Mouse (Mus musculus): ENCODE measurements around the gene Slc35b2. TPM values are rescaled to one million over a fixed set of nuclear protein-coding genes. Genes with fewer than 3 reads are reported as not detected.

Gene Slc35b2
- polyA plus RNA-seq, 1 experiment from 2014 or later: 47.9 TPM

DNA sequence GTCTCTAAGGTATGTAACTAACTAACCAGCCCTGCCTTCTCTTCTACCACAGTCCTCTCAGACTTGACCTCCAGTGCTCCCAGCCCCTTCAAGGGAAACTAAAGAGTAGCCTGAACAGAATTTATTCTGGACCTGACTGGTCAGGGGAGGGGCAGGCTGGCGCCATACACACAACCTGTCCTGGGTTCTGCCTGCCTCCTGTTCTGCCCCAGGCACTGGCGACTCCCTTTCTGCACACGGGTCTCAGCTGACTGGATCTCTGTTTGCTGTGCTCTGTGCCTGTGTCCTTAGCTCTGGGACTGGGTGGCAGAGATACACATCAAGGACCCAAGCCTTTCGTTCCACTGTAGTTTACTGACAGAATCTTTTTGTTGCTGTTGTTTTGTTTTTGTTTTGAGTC is 15.9 kb downstream of the Slc35b2 start:
- no peaks in the 10 kb centered on the region for H3K27me3 ChIP-seq (ENCODE audit: insufficient read depth, low read length)
- WGBS (ENCODE audit: insufficient replicate concordance): 72% methylated on average over 4 of the region's 4 CpGs
- no peak for TF ChIP-seq EP300 (IDR thresholded peaks at IDR 0.05; ENCODE audit: low read depth)
- no peak for TF ChIP-seq CTCF (IDR thresholded peaks at IDR 0.05; ENCODE audit: low read depth)
- no peak overlapping the region for H3K4me2 ChIP-seq (ENCODE audit: low read depth, low read length)
- no peak overlapping the region for H3K4me3 ChIP-seq (ENCODE audit: low read depth, low read length)
- H3K9me3 ChIP-seq (ENCODE audit: low read length): no peaks in the 10 kb centered on the region
- ATAC-seq (no peak), DNase-seq (no peak)
- no peak overlapping the region for H3K9ac ChIP-seq (replicated peaks)
- no peaks in the 10 kb centered on the region; the same call in 1 of the 2 replicates for H3K36me3 ChIP-seq (replicated peaks; ENCODE audit: insufficient read depth, low read length)
- H3K27ac ChIP-seq (ENCODE audit: low read depth): no peak overlapping the region
- H3K4me1 ChIP-seq (ENCODE audit: insufficient read depth): peaks cover 38% of the 10 kb centered on the region

DNA sequence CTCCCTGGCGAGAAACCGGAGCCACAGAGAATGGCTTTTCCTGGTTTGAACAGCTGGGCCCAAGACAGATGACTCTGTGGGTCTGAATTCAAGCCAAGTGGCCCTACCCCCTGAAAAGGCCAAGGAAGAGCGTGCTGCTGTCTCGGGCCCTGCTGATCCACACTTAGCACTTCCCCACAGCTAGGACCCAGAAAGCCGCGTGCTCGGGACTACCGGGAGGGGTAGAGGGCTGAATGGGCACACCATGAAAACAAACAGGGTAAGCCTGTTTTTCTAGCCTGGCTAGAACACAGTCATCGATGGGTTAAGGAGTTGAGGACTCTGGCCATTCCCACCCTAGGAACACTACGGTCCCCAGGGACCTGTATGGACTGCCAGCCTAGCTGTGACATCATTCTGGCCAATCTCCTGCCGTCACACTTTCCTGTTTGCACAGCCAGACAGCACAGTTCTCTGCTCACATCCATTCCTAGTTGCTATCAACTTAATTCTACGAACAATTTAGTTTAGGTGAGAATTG is 17.3 kb downstream of the Slc35b2 start:
- Histone ChIP-seq H3K9me3 (ENCODE audit: low read length) (no peaks in the 10 kb centered on the region), H3K4me1 (ENCODE audit: insufficient read depth) (peaks cover 44% of the 10 kb centered on the region), H3K4me2 (ENCODE audit: low read depth, low read length) (no peak overlapping the region), H3K27ac (ENCODE audit: low read depth) (peak overlapping the region; percentile 64), H3K27me3 (ENCODE audit: insufficient read depth, low read length) (no peaks in the 10 kb centered on the region), H3K36me3 (replicated peaks; ENCODE audit: insufficient read depth, low read length) (peaks cover 7% of the 10 kb centered on the region), H3K4me3 (ENCODE audit: low read depth, low read length) (no peak overlapping the region), H3K9ac (replicated peaks) (no peak overlapping the region)
- WGBS (ENCODE audit: insufficient replicate concordance): 39% methylated on average over 12 of the region's 12 CpGs
- TF ChIP-seq EP300 (IDR thresholded peaks at IDR 0.05; ENCODE audit: low read depth) (no peak), CTCF (IDR thresholded peaks at IDR 0.05; ENCODE audit: low read depth) (no peak)
- ATAC-seq (peak; percentile 30), DNase-seq (no peak)

DNA sequence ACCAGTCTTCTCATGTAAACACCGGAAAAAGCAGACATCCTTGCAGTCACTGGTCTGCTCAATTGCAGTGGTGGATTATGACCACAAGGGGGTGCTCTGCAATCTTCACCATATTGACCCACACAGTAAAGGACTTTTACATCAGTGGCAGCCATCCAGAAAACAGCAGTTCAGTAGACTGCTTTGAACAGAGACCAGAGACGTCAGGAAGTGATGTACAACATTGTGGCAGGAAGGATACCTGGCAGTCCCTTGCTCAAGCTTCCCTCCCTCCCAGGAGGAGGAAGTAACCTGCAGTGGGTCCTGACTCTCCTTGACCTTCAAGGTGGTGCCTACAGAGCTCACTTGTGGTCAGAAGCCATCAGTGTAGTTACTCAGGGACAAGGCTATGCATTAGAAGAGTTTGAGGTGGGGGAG is 17.9 kb downstream of the Slc35b2 start:
- peaks cover 45% of the 10 kb centered on the region for H3K4me1 ChIP-seq (ENCODE audit: insufficient read depth)
- TF ChIP-seq EP300 (IDR thresholded peaks at IDR 0.05; ENCODE audit: low read depth) (no peak; the same call in 1 of the 2 replicates), CTCF (IDR thresholded peaks at IDR 0.05; ENCODE audit: low read depth) (peak; percentile 97)
- no peaks in the 10 kb centered on the region for H3K27me3 ChIP-seq (ENCODE audit: insufficient read depth, low read length)
- H3K4me3 ChIP-seq (ENCODE audit: low read depth, low read length): no peak overlapping the region
- peak overlapping the region; percentile 66; the same call in 1 of the 2 replicates for H3K27ac ChIP-seq (ENCODE audit: low read depth)
- DNase-seq: peak; percentile 81
- H3K4me2 ChIP-seq (ENCODE audit: low read depth, low read length): no peak overlapping the region
- peaks cover 13% of the 10 kb centered on the region for H3K36me3 ChIP-seq (replicated peaks; ENCODE audit: insufficient read depth, low read length)
- WGBS (ENCODE audit: insufficient replicate concordance): 5% methylated on average over 2 of the region's 2 CpGs
- H3K9me3 ChIP-seq (ENCODE audit: low read length): no peaks in the 10 kb centered on the region
- ATAC-seq: peak; percentile 53
- no peak overlapping the region for H3K9ac ChIP-seq (replicated peaks)

DNA sequence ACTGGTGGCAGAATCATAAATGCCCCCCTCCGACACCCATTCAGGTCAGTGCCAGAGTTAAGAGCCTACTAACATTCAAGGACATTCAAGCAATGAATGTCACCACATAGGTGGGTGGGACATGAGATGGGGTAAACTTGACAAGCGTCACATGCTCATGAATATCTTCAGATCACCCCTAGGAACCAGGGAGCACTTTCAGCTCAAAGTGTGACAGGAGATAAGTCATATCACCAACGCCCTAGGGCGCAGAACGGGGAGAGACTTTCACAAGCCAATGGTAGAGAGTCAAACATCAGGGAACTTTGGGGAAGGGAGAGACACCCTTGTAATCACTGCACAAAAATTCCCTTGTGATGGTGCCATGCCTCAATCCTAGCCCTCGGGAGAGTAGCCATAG is 18.5 kb downstream of the Slc35b2 start:
- no peak for ATAC-seq
- Histone ChIP-seq H3K4me2 (ENCODE audit: low read depth, low read length) (peak overlapping the region; percentile 23; the same call in 1 of the 2 replicates), H3K4me1 (ENCODE audit: insufficient read depth) (peaks cover 45% of the 10 kb centered on the region), H3K9ac (replicated peaks) (no peak overlapping the region), H3K27ac (ENCODE audit: low read depth) (peak overlapping the region; percentile 66), H3K4me3 (ENCODE audit: low read depth, low read length) (no peak overlapping the region), H3K9me3 (ENCODE audit: low read length) (no peaks in the 10 kb centered on the region), H3K27me3 (ENCODE audit: insufficient read depth, low read length) (no peaks in the 10 kb centered on the region), H3K36me3 (replicated peaks; ENCODE audit: insufficient read depth, low read length) (peaks cover 19% of the 10 kb centered on the region)
- no peak for DNase-seq
- TF ChIP-seq CTCF (IDR thresholded peaks at IDR 0.05; ENCODE audit: low read depth): no peak
- TF ChIP-seq EP300 (IDR thresholded peaks at IDR 0.05; ENCODE audit: low read depth): peak; percentile 51; the same call in 1 of the 2 replicates
- WGBS (ENCODE audit: insufficient replicate concordance): 55% methylated on average over 6 of the region's 6 CpGs

DNA sequence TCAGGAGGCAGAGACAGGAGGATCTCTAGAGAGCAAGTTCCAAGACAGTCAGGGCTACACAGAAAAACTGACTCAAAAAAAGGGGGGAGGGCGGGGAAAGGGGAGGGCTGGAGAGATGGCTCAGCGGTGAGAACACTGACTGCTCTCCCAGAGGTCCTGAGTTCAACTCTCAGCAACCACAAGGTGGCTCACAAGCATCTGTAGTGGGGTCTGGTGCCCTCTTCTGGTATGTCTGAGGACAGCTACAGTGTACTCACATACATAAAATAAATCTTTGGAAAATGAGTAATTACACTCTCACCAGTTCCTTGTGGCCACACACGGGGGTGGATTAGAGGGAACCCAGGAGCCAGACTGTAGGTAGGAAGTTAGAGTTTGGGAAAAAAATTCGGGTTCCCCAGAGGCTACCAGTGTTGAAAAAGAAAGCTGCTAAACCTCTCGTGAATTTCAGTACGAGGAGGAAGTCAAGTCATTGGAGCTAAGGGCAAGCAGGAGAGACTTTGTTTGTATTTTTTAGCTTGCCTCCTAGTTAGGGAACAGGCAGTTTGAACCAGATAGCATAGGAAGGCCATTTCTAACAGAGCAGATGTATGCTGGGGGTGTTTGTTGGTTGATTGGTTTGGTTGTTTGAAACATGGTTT is 19.2 kb downstream of the Slc35b2 start:
- H3K27ac ChIP-seq (ENCODE audit: low read depth): peak overlapping the region; percentile 74
- no peak for ATAC-seq
- no peak for TF ChIP-seq EP300 (IDR thresholded peaks at IDR 0.05; ENCODE audit: low read depth)
- peak; percentile 90 for TF ChIP-seq CTCF (IDR thresholded peaks at IDR 0.05; ENCODE audit: low read depth)
- DNase-seq: no peak
- H3K9ac ChIP-seq (replicated peaks): no peak overlapping the region
- 40% methylated on average over 6 of the region's 6 CpGs for WGBS (ENCODE audit: insufficient replicate concordance)
- peaks cover 45% of the 10 kb centered on the region for H3K4me1 ChIP-seq (ENCODE audit: insufficient read depth)
- no peaks in the 10 kb centered on the region for H3K9me3 ChIP-seq (ENCODE audit: low read length)
- no peak overlapping the region for H3K4me3 ChIP-seq (ENCODE audit: low read depth, low read length)
- peak overlapping the region; percentile 36 for H3K4me2 ChIP-seq (ENCODE audit: low read depth, low read length)
- peaks cover 23% of the 10 kb centered on the region for H3K36me3 ChIP-seq (replicated peaks; ENCODE audit: insufficient read depth, low read length)
- no peaks in the 10 kb centered on the region for H3K27me3 ChIP-seq (ENCODE audit: insufficient read depth, low read length)

DNA sequence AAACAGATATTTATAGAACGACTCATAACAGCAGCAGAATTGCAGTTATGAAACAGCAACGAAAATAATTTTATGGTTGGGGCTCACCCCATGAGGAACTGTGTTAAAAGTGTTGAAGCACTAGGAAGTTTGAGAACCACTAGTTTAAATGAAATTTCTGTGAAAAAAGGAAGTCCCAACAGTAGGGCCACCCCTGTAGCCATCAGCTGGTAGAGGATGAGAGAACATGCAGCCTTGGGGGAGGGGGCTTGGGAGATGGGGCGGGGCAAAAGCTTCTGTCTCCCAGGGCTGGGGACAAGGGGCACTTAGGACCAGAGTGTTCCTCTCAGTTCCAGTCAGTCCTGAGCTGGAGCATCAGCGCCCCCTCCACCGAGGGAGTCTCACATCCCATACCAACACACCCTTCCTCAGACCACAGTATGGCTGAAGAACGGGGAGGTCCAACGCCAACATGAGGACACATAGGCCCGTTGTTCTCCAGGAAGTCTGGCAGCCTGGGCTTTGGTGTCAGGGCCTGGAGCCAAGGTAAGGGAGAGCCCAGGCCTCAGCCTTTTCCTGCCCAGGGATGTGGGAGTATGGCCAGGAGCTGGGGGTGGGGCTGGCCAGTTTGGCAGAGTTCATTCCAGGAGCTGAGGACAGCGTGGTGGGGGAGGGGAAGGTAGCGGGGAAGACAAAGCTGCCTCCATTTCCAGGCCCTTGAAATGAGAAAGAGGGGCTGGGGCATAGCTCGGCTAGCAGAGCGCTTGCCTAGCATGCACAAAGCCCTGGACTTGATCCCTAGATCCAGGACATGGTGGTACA is 20.6 kb downstream of the Slc35b2 start:
- Histone ChIP-seq H3K9me3 (ENCODE audit: low read length) (no peaks in the 10 kb centered on the region), H3K4me2 (ENCODE audit: low read depth, low read length) (peak overlapping the region; percentile 18; the same call in 1 of the 2 replicates), H3K27me3 (ENCODE audit: insufficient read depth, low read length) (no peaks in the 10 kb centered on the region), H3K36me3 (replicated peaks; ENCODE audit: insufficient read depth, low read length) (peaks cover 37% of the 10 kb centered on the region), H3K9ac (replicated peaks) (0 out of 2 replicates have a peak overlapping the region, but pooled peaks have one; percentile 31), H3K27ac (ENCODE audit: low read depth) (peak overlapping the region; percentile 74), H3K4me1 (ENCODE audit: insufficient read depth) (peaks cover 45% of the 10 kb centered on the region), H3K4me3 (ENCODE audit: low read depth, low read length) (no peak overlapping the region)
- ATAC-seq (peak; percentile 26), DNase-seq (peak; percentile 68)
- TF ChIP-seq CTCF (IDR thresholded peaks at IDR 0.05; ENCODE audit: low read depth) (no peak), EP300 (IDR thresholded peaks at IDR 0.05; ENCODE audit: low read depth) (no peak)
- WGBS (ENCODE audit: insufficient replicate concordance): 44% methylated on average over 11 of the region's 12 CpGs
